Mouse (Mus musculus) thymus, adult 2 months (tissue): ENCODE results near the gene Pla2g1b.

Source experiments
- CTCF ChIP-seq: fragments of 200-500 bp; IDR thresholded peaks from 2 replicates; pipeline ENCODE4 v1.5.1; 2012; ENCODE audit warnings: mild to moderate bottlenecking, control low read depth, low read length, moderate library complexity, borderline replicate concordance; ENCODE audit not compliant: control insufficient read depth, poor library complexity, insufficient read depth; ENCODE audit errors: extremely low read depth
- POLR2A ChIP-seq: fragments of 200-500 bp; IDR thresholded peaks from 2 replicates; pipeline ENCODE4 v1.6.1; 2012; ENCODE audit warnings: mild to moderate bottlenecking, low read length, control low read depth, moderate library complexity; ENCODE audit not compliant: control insufficient read depth, poor library complexity, insufficient read depth; ENCODE audit errors: extremely low read depth

GRCm38 (mm10) chr5:115449247-115449646 lies 16.8 kb upstream of the Pla2g1b start:
- TF ChIP-seq POLR2A = no peak
- no peak for TF ChIP-seq CTCF
